Mouse (Mus musculus) neural tube, postnatal 0 days (tissue): ENCODE measurements around the gene Lrrc29. TPM values are rescaled to one million over a fixed set of nuclear protein-coding genes. Genes with fewer than 3 reads are reported as not detected.

ENCODE experiments used
- microRNA counts: library from miRNA; unstranded; fragments of <30 nt; microRNA quantifications from one replicate; lab custom pipeline; 2015
- microRNA-seq: library from miRNA; unstranded; fragments of <30 nt; microRNA quantifications from one replicate; pipeline ENCODE4, GENCODE M21; 2016
- polyA plus RNA-seq: library from polyadenylated mRNA; unstranded; fragments of >200 nt; fragmentation: Nextera tagmentation; extraction: Ambion mirVana; gene quantifications from 2 replicates; pipeline ENCODE4 v1.2.1, GENCODE M21; 2015

Gene Lrrc29
- 1.1 and 1.2 TPM in 2 replicates for polyA plus RNA-seq

GRCm38 (mm10) chr8:105326141-105326672 is at the start of gene Lrrc29, which contains the start of gene Tmem208:
Gene Lrrc29 (minus strand): TSS chr8:105326278.
Gene Tmem208 (plus strand): TSS chr8:105326354.

GRCm38 (mm10) chr8:105373032-105373431 is 47.0 kb upstream of the Lrrc29 start, which contains the start of gene Plekhg4:
Gene Plekhg4 (plus strand): TSS chr8:105373274.

GRCm38 (mm10) chr8:105348450-105349095 is 22.5 kb upstream of the Lrrc29 start, which contains the start of gene Slc9a5:
Gene Slc9a5 (plus strand): TSS chr8:105348843.

GRCm38 (mm10) chr8:105347428-105348221 is 21.5 kb upstream of the Lrrc29 start, which contains the start of gene Fhod1:
Gene Fhod1 (minus strand): TSS chr8:105347953.

GRCm38 (mm10) chr8:105305211-105306145 is 20.6 kb downstream of the Lrrc29 start, which contains the start of gene Elmo3:
Gene Elmo3 (plus strand): TSS chr8:105305601.

GRCm38 (mm10) chr8:105297511-105298192 is 28.4 kb downstream of the Lrrc29 start, which contains the start of gene E2f4:
Gene E2f4 (plus strand): TSS chr8:105297663.

GRCm38 (mm10) chr8:105295895-105296573 is 30.0 kb downstream of the Lrrc29 start, which contains the start of gene Exoc3l:
Gene Exoc3l (minus strand): TSS chr8:105296101.

GRCm38 (mm10) chr8:105289805-105290460 is 36.1 kb downstream of the Lrrc29 start, which contains the start of gene 4931428F04Rik:
Gene 4931428F04Rik (minus strand): TSS chr8:105289864.

GRCm38 (mm10) chr8:105275840-105276239 is 50.2 kb downstream of the Lrrc29 start, which contains the start of gene Nol3:
Gene Nol3 (plus strand): TSS chr8:105276140.

GRCm38 (mm10) chr8:105269461-105269947 is 56.6 kb downstream of the Lrrc29 start, which contains the start of gene Hsf4:
Gene Hsf4 (plus strand): TSS chr8:105269801.

GRCm38 (mm10) chr8:105264024-105264982 is 61.8 kb downstream of the Lrrc29 start, which contains the start of the genes Tradd and Fbxl8:
Gene Tradd (minus strand): TSS chr8:105264609.
Gene Fbxl8 (plus strand): TSS chr8:105264648.

MicroRNAs encoded within 50 kb of the gene (microRNA counts, 519-probe panel; counts per million panel counts)
- 3,728 counts per million, percentile 29 among the panel's probes with 10 or more counts for microRNA mmu-miR-328 (lab: Ali Mortazavi, UCI)

Small RNA genes within 50 kb of the gene (microRNA-seq; reads per million reads assigned to microRNA genes)
- gene Gm27320 (not detected), gene Mir328 (409 reads per million, percentile 65 among the genes with 10 or more reads in this experiment)

Other genes starting within 250 kb of the Lrrc29 start
- not detected in 2 replicates for gene Ces3b, start 242.5 kb downstream of the Lrrc29 start, polyA plus RNA-seq
- 0.14 and 0.15 TPM in 2 replicates for gene Ces4a, start 194.5 kb downstream of the Lrrc29 start, polyA plus RNA-seq
- gene Cbfb, start 155.6 kb downstream of the Lrrc29 start, polyA plus RNA-seq: 30.7 and 34.8 TPM in 2 replicates
- gene D230025D16Rik, start 101.1 kb downstream of the Lrrc29 start, polyA plus RNA-seq: 19.1 and 19.5 TPM in 2 replicates
- gene B3gnt9, start 71.1 kb downstream of the Lrrc29 start, polyA plus RNA-seq: 13.8 and 15.8 TPM in 2 replicates
- 13.8 and 16.2 TPM in 2 replicates for gene Tradd, start 61.7 kb downstream of the Lrrc29 start, polyA plus RNA-seq
- 1.9 and 2.9 TPM in 2 replicates for gene Fbxl8, start 61.6 kb downstream of the Lrrc29 start, polyA plus RNA-seq
- gene Hsf4, start 56.5 kb downstream of the Lrrc29 start, polyA plus RNA-seq: 1.2 and 1.9 TPM in 2 replicates
- 9.1 and 9.4 TPM in 2 replicates for gene Nol3, start 50.1 kb downstream of the Lrrc29 start, polyA plus RNA-seq
- gene 4931428F04Rik, start 36.4 kb downstream of the Lrrc29 start, polyA plus RNA-seq: 53.4 and 66.4 TPM in 2 replicates
- 6.0 and 8.7 TPM in 2 replicates for gene Exoc3l, start 30.2 kb downstream of the Lrrc29 start, polyA plus RNA-seq
- gene E2f4, start 28.6 kb downstream of the Lrrc29 start, polyA plus RNA-seq: 29.8 and 32.5 TPM in 2 replicates
- gene Elmo3, start 20.7 kb downstream of the Lrrc29 start, polyA plus RNA-seq: 0.76 and 1.2 TPM in 2 replicates
- 162 and 168 TPM in 2 replicates for gene Tmem208, start 76 bp upstream of the Lrrc29 start, polyA plus RNA-seq
- 0.65 and 1.3 TPM in 2 replicates for gene Fhod1, start 21.7 kb upstream of the Lrrc29 start, polyA plus RNA-seq
- 10.0 and 13.8 TPM in 2 replicates for gene Slc9a5, start 22.6 kb upstream of the Lrrc29 start, polyA plus RNA-seq
- gene Plekhg4, start 47.0 kb upstream of the Lrrc29 start, polyA plus RNA-seq: 1.3 and 2.0 TPM in 2 replicates
- not detected in 2 replicates for gene Kctd19, start 87.2 kb upstream of the Lrrc29 start, polyA plus RNA-seq
- gene Lrrc36, start 87.3 kb upstream of the Lrrc29 start, polyA plus RNA-seq: 0.53 and 0.54 TPM in 2 replicates
- 263 and 304 TPM in 2 replicates for gene Tppp3, start 145.2 kb upstream of the Lrrc29 start, polyA plus RNA-seq
- gene Zdhhc1, start 170.6 kb upstream of the Lrrc29 start, polyA plus RNA-seq: 33.4 and 36.8 TPM in 2 replicates
- 0.45 and 0.53 TPM in 2 replicates for gene Hsd11b2, start 192.5 kb upstream of the Lrrc29 start, polyA plus RNA-seq
- gene Atp6v0d1, start 239.8 kb upstream of the Lrrc29 start, polyA plus RNA-seq: 272 and 303 TPM in 2 replicates